ENCODE assay signal across 9 mouse cellular contexts in the genomic region with DNA sequence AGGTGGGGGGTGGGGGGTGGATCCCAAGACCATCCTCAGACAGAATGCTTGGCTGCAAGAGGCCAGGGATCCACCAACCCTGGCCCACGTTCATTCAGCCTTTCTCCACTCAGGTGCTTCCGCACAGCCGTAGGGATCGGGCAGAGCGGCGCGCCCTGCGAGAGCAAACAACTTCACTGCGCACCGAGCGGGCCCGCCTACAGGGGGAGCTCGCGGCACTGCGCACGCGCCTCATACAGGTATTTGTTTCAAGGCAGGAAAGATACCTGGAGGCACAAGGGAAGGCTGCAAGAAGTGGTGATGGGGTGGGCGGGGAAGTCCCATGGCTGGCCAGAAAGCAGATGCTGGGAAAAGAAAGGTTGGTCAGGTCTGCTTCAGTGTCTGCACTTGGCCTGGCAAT. TPM values are rescaled to one million over a fixed set of nuclear protein-coding genes. Genes with fewer than 3 reads are reported as not detected.
A peak's percentile ranks its signal among the peaks of the same experiment; 100 is the strongest.
DNase-seq lines count a peak whose midpoint lies in the region; ATAC-seq lines count a peak whose summit lies in the region.
"Had no signal": no experiment of that assay in that cellular context is flagged by ENCODE, and none has a peak within 500 bp of the region (broad histone marks: within the 10 kb centered on the region; RNA-seq: fewer than 3 reads in every experiment).

No protein-coding gene starts in this region.

- H3K27me3 ChIP-seq in hindbrain, embryonic 12.5 days: peaks cover 20% of the 10 kb centered on the region
- H3K27me3 ChIP-seq in hindbrain, embryonic 16.5 days (replicated peaks; ENCODE audit: control insufficient read depth, insufficient read depth, low read length): no peaks in the 10 kb centered on the region
- H3K27me3 ChIP-seq in limb, embryonic 10.5 days (ENCODE audit: low read depth, poor library complexity, severe bottlenecking): peaks cover 17% of the 10 kb centered on the region

- H3K9ac ChIP-seq in hindbrain, embryonic 12.5 days: no peak overlapping the region
- no peak overlapping the region for H3K9ac ChIP-seq in hindbrain, embryonic 16.5 days (ENCODE audit: low read depth, low read length)

- no peak overlapping the region for H3K27ac ChIP-seq in hindbrain, embryonic 12.5 days
- H3K27ac ChIP-seq in hindbrain, embryonic 16.5 days (ENCODE audit: low read depth, low read length): no peak overlapping the region
- peak overlapping the region; percentile 89 for H3K27ac ChIP-seq in limb, embryonic 10.5 days

- ATAC-seq in hindbrain, embryonic 12.5 days (ENCODE audit: low FRiP score): no peak
- ATAC-seq in hindbrain, embryonic 16.5 days: no peak

- no peaks in the 10 kb centered on the region for H3K36me3 ChIP-seq in hindbrain, embryonic 12.5 days
- no peaks in the 10 kb centered on the region for H3K36me3 ChIP-seq in hindbrain, embryonic 16.5 days (ENCODE audit: control insufficient read depth, insufficient read depth, low read length)
- H3K36me3 ChIP-seq in limb, embryonic 10.5 days: no peaks in the 10 kb centered on the region

- peaks cover 40% of the 10 kb centered on the region for H3K4me1 ChIP-seq in hindbrain, embryonic 12.5 days
- peaks cover 10% of the 10 kb centered on the region; the same call in 1 of the 2 replicates for H3K4me1 ChIP-seq in hindbrain, embryonic 16.5 days (ENCODE audit: control insufficient read depth, insufficient read depth, low read depth, low read length)
- peaks cover 85% of the 10 kb centered on the region for H3K4me1 ChIP-seq in limb, embryonic 10.5 days

- H3K4me3 ChIP-seq in hindbrain, embryonic 12.5 days: no peak overlapping the region
- no peak overlapping the region for H3K4me3 ChIP-seq in hindbrain, embryonic 16.5 days (ENCODE audit: low read length)
- H3K4me3 ChIP-seq in limb, embryonic 10.5 days: no peak overlapping the region
- H3K4me3 ChIP-seq: erythroblast, embryonic 14.5 days had no signal

- H3K4me2 ChIP-seq in hindbrain, embryonic 12.5 days (replicated peaks): 0 out of 2 replicates have a peak overlapping the region, but pooled peaks have one; percentile 3
- H3K4me2 ChIP-seq in hindbrain, embryonic 16.5 days (ENCODE audit: low read length): no peak overlapping the region

- no peaks in the 10 kb centered on the region for H3K9me3 ChIP-seq in hindbrain, embryonic 12.5 days (replicated peaks)
- no peaks in the 10 kb centered on the region for H3K9me3 ChIP-seq in hindbrain, embryonic 16.5 days (ENCODE audit: control insufficient read depth, low read length)
- no peaks in the 10 kb centered on the region for H3K9me3 ChIP-seq in limb, embryonic 10.5 days (replicated peaks)

- WGBS in hindbrain, embryonic 12.5 days: 10% methylated on average over 18 of the region's 18 CpGs
- 16% methylated on average over 18 of the region's 18 CpGs for WGBS in hindbrain, embryonic 16.5 days
- 8% methylated on average over 18 of the region's 18 CpGs for WGBS in limb, embryonic 10.5 days

- DNase-seq in R1 (ENCODE audit: low read depth, low spot score): peak; percentile 86
- DNase-seq in embryo, embryonic 10.5 days (ENCODE audit: low spot score): peak; percentile 54
- peak; percentile 80 for DNase-seq in limb, embryonic 10.5 days (ENCODE audit: low spot score)
- peak; percentile 3 to 48 for DNase-seq in natural killer cell, adult 2 months (ENCODE audit: low spot score in 2 of 2)
- DNase-seq in MN1 (ENCODE audit: low spot score): no peak
- DNase-seq in yolk sac, embryonic 10.5 days (ENCODE audit: low spot score): no peak

RNA-seq across cellular contexts. Expression of a gene that starts 11.7 kb away (rescaled TPM):
- polyA plus RNA-seq in hindbrain, embryonic 12.5 days (2016; fragmentation: Nextera tagmentation; extraction: Ambion mirVana): 15.2 and 16.2 TPM in 2 replicates
- polyA plus RNA-seq in hindbrain, embryonic 16.5 days (2015; fragmentation: Nextera tagmentation; extraction: Ambion mirVana): 12.1 and 12.7 TPM in 2 replicates
- 12.0 and 27.8 TPM in 2 replicates for polyA plus RNA-seq in limb, embryonic 10.5 days (2016; fragmentation: Nextera tagmentation; extraction: Ambion mirVana)
- polyA plus RNA-seq: erythroblast, embryonic 14.5 days had no signal

RNA-seq across cellular contexts. Expression of a gene that starts 55.4 kb away (rescaled TPM):
- polyA plus RNA-seq in hindbrain, embryonic 12.5 days (2016; fragmentation: Nextera tagmentation; extraction: Ambion mirVana): 0.44 and 0.45 TPM in 2 replicates
- polyA plus RNA-seq in hindbrain, embryonic 16.5 days (2015; fragmentation: Nextera tagmentation; extraction: Ambion mirVana): 0.43 and 0.51 TPM in 2 replicates
- 0.33 and 0.34 TPM in 2 replicates for polyA plus RNA-seq in limb, embryonic 10.5 days (2016; fragmentation: Nextera tagmentation; extraction: Ambion mirVana)
- polyA plus RNA-seq: erythroblast, embryonic 14.5 days had no signal

Comparison
In these comparisons a context has a peak if more than half of its experiments do, and no peak if none do; other contexts are left out.
1. DNase-seq: peak in R1 (single experiment), embryo, embryonic 10.5 days (single experiment), limb, embryonic 10.5 days (single experiment) and natural killer cell, adult 2 months (2 of 2); none in MN1 (single experiment) and yolk sac, embryonic 10.5 days (single experiment).